Mouse (Mus musculus): Measurements from ENCODE around the gene Spred2. TPM values are rescaled to one million over a fixed set of nuclear protein-coding genes. Genes with fewer than 3 reads are reported as not detected.

The Spred2 gene
- total RNA-seq, 2 experiments from 2014 or later, result 17.3 to 19.4 TPM

- peak; percentile 69 for DNase-seq
These were observed 1.2 kb downstream of the Spred2 start for GRCm38 (mm10) chr11:19925149-19925975.

DNA sequence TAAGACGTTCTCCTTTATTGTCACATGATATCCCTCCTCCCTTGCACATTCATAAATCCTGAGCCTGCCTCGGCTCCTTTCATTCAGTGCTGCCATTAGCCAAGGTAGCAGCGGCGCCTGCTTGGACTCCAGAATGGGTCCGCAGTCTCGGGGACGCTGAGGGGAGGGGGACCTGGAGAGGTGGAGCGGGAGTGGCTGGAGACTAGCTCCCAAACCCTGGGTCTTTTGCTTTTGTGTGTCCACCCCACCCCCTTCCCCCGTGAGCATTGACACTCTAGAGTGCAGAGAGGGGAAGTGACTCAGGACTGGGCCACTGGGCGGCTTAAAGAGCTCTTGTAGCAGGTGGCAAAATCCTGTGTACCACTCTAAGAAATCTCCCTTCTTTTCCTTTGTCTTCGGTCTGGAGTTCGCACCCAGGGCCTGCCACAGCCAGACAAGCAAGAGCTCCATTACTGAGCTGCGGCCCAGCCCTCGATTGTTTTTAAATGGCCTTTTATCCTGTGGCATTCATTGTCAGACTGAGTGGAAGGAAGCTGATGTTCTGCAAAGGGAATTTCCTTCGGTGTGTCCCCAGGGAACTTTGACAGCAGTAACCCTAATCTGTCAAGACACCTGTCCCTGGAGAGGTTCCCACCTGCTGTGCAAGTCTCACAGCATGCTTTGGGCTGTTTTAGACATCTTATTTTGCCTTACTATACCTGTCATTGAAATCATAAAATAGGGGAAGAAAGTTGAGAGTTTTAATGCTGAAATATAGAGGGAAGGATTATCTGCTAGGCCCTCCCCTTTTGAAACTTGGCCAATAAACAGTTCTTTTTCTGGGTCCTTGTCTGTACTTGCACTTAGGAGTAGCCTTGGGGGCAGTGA is 2.0 kb downstream of the Spred2 start:
- DNase-seq, result peak; percentile 28

DNA sequence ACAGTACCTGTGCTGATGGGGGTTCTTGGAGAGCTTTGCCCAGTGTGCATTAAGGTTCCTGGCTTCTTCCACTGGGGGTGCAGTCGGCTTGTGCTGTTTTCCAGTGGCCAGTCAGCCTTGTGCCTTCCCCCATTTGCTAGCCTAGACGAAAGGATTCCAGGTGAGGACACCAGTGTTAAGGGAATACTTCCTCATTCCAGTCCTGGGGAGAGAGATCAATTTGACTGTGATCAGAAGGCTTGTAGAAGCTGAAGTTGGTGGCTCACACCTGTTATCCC is 2.6 kb downstream of the Spred2 start:
- DNase-seq, result no peak

- no peak for DNase-seq
These were observed 4.5 kb downstream of the Spred2 start for GRCm38 (mm10) chr11:19928633-19929032.

- DNase-seq, result no peak
These were observed 5.1 kb downstream of the Spred2 start for GRCm38 (mm10) chr11:19929087-19929865.

DNA sequence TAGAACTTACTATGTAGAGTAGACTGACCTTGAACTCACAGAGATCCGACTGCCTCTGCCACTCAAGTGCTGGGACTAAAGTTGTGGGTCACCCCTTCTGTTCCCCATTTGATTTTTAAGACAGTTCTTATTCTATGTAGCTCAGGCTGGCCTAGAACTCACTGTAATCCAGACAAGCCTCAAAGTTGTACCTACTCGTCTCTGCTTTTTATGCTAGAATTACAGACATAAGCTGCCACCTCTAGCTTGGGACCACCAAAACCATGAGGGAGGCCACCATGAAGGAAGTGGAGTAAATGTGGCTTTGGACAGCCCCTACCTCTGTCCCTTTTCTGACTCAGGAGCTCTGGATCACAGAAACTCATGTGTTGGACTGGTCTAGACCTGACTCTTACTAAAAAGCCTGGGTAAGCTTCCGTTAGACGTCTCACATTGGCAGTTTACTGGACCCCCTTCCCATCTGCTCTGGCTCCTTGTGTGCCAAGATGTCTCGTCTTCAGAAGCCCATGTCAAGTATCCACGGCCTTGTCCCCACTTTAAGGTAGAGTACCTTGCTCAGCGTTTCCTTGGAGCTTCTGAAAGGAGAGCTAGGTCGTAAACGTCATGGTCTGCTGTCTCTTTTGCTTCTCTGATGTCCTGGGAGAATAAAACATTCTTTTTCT is 7.5 kb downstream of the Spred2 start:
- no peak for DNase-seq

DNA sequence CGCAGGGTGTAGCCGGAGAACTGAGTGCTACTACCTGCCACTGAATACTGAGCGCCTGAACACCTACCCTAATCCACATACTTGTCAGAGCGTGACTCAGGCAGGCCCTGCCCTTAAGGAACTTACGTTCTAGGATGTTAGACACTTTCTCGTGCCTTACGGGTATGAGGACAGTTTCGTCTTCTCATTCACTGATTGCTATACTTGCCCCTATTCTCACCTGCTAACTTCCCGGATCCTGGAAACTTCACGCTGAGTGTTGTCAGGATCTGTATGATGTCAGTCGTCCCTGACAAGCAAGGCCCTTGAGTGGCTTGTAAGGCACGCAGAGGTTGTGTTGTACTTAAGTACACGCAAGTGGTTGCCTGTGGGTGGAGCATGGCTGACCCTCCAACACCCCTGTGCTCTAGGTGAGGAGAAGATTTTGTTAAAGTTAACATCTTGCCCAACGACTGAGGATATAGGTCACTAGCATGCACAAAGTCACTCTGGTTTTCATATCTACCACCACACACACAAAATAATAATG is 8.9 kb downstream of the Spred2 start:
- DNase-seq, result no peak

GRCm38 (mm10) chr11:19935524-19936354 is 11.6 kb downstream of the Spred2 start:
- no peak for DNase-seq

- DNase-seq, result no peak
These were observed 14.4 kb downstream of the Spred2 start for GRCm38 (mm10) chr11:19938456-19939004.

- DNase-seq, result no peak
These were observed 15.1 kb downstream of the Spred2 start for GRCm38 (mm10) chr11:19939305-19939730.

- DNase-seq, result no peak
These were observed 15.7 kb downstream of the Spred2 start for GRCm38 (mm10) chr11:19939831-19940230.

- no peak for DNase-seq
These were observed 17.1 kb downstream of the Spred2 start for GRCm38 (mm10) chr11:19941156-19941777.

DNA sequence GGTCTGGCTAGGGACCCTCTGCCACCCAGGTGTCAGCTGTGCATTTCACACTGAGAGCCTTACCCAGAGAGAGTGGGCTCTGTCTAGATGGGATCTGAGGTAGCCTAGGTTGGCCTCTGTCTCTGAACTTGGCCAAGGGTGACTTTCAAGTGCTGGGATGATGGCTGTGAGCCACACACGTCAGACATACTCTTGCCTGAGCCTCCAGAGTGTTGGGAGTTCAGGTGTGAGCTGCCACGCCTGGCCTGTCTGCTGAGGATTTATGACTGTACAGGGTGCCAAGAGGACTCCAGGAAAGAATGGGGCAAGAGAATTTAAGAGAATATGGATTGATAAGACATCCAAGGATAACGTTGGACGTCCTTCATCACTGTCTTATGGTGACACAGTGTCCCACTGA is 17.8 kb downstream of the Spred2 start:
- DNase-seq, result no peak

- DNase-seq, result no peak
These were observed 19.6 kb downstream of the Spred2 start for GRCm38 (mm10) chr11:19943753-19944152.

DNA sequence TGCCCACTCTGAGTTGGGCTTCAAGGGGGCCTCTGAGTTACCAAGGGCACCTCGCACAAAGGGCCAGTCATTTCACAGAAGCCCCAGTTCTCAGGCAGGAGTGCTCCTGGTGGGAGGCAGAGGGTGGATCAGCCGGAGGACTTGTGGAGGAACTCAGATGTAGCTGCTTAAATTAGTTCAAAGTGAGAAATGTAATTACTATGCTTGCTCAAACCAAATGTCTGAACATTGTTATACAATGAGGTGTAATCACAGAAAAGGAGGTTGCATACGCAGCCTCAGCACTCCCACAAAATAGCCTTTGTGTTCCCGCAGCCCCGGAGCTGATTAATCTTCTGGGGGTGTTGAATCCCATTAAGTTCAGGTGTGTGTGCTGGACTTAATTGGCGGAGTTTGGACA is 20.5 kb downstream of the Spred2 start:
- DNase-seq, result no peak

DNA sequence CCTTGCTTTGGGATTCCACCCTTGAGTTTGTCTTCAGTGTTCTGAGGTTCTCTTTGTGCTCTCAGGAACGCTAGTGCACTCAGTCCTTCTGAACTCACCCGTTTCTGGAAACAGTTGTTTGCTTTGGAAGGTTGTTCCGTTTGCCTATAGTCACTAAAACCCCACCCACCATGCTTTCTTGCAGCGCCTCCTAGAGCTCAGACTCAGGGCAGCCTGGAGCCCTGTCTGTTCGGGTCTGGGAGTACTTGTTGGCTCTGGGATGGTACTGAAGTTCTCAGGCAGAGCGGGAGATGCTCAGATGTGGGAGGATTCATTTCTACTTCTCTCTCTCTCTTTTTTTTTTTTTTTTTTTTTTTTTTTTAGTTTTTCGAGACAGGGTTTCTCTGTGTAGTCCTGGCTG is 22.5 kb downstream of the Spred2 start:
- DNase-seq, result no peak

- DNase-seq, result peak; percentile 32
These were observed 23.5 kb downstream of the Spred2 start for GRCm38 (mm10) chr11:19947626-19948135.

GRCm38 (mm10) chr11:19949725-19950124 is 25.6 kb downstream of the Spred2 start:
- DNase-seq, result no peak

GRCm38 (mm10) chr11:19950169-19950568 is 26.0 kb downstream of the Spred2 start:
- no peak for DNase-seq

- DNase-seq, result no peak
These were observed 28.8 kb downstream of the Spred2 start for GRCm38 (mm10) chr11:19952963-19953362.

Data from gastrocnemius, postnatal 10 days (tissue).